8 mouse cellular contexts compared by ENCODE assay signal in the genomic region with DNA sequence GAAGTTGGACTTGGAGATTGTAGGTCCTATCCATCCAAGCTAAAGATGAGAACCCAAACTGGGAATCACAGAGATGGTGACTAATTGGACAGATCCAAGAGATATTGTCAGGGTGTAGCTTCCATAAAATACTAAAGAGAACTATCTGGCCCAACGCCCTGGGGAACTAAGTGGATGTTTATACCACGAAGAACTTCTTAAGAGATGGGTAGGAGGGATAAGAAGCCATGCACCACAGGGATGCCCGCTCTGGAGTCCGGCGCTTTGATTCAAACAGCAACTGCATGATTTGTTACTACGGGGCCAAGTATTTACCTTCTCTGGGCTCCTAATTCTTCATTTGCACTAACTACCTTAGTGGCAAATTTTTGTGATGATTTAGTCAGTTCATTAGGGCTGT. TPM values are rescaled to one million over a fixed set of nuclear protein-coding genes. Genes with fewer than 3 reads are reported as not detected.
DNase-seq lines count a peak whose midpoint lies in the region; ATAC-seq lines count a peak whose summit lies in the region.

No protein-coding gene starts in this region.

- H3K27me3 ChIP-seq in embryonic facial prominence, embryonic 10.5 days (replicated peaks; ENCODE audit: low read depth, poor library complexity, severe bottlenecking) = no peaks in the 10 kb centered on the region; the same call in 1 of the 2 replicates
- no peaks in the 10 kb centered on the region for H3K27me3 ChIP-seq in hindbrain, embryonic 14.5 days (ENCODE audit: control insufficient read depth, insufficient read depth, low read length)
- no peaks in the 10 kb centered on the region for H3K27me3 ChIP-seq in midbrain, embryonic 11.5 days (ENCODE audit: control insufficient read depth, insufficient read depth, low read length)

- DNase-seq in layer of hippocampus, adult 11-12 months (ENCODE audit: low spot score) = peak; percentile 9
- DNase-seq in layer of hippocampus, postnatal 36 days = no peak
- DNase-seq in embryonic facial prominence, embryonic 10.5 days (ENCODE audit: low spot score) = no peak
- no peak for DNase-seq in hindbrain, embryonic 14.5 days (ENCODE audit: low spot score)
- DNase-seq in midbrain, embryonic 11.5 days (ENCODE audit: low spot score, missing footprints) = peak; percentile 89
- no peak for DNase-seq in adrenal gland, adult 8-10 months
- DNase-seq in right cerebral cortex, adult 18-20 months = no peak
- DNase-seq in gastrocnemius, postnatal 14 days = no peak

- no peak for ATAC-seq in hindbrain, embryonic 14.5 days (ENCODE audit: low FRiP score)
- ATAC-seq in midbrain, embryonic 11.5 days (ENCODE audit: low FRiP score) = peak; percentile 45

- peaks cover 12% of the 10 kb centered on the region for H3K4me1 ChIP-seq in embryonic facial prominence, embryonic 10.5 days
- H3K4me1 ChIP-seq in hindbrain, embryonic 14.5 days (replicated peaks; ENCODE audit: control insufficient read depth, insufficient read depth, low read length) = peaks cover 11% of the 10 kb centered on the region; the same call in 1 of the 2 replicates
- H3K4me1 ChIP-seq in midbrain, embryonic 11.5 days (ENCODE audit: control insufficient read depth, insufficient read depth, low read length) = peaks cover 2% of the 10 kb centered on the region

- intact Hi-C loops in gastrocnemius, postnatal 14 days (cut with DNase I; ENCODE audit: low total_unique reads) = no loop called here

- WGBS in embryonic facial prominence, embryonic 10.5 days = 4% methylated on average over 6 of the region's 6 CpGs
- whole genome bisulfite sequencing in hindbrain, embryonic 14.5 days = 6% methylated on average over 6 of the region's 6 CpGs
- 3% methylated on average over 6 of the region's 6 CpGs for WGBS in midbrain, embryonic 11.5 days

- no peaks in the 10 kb centered on the region for H3K36me3 ChIP-seq in embryonic facial prominence, embryonic 10.5 days (replicated peaks)
- peaks cover 7% of the 10 kb centered on the region for H3K36me3 ChIP-seq in hindbrain, embryonic 14.5 days (replicated peaks; ENCODE audit: control insufficient read depth, insufficient read depth)
- no peaks in the 10 kb centered on the region for H3K36me3 ChIP-seq in midbrain, embryonic 11.5 days (ENCODE audit: control insufficient read depth, insufficient read depth, low read length)

- H3K4me2 ChIP-seq in hindbrain, embryonic 14.5 days (replicated peaks) = peak overlapping the region; percentile 64
- peak overlapping the region; percentile 46 for H3K4me2 ChIP-seq in midbrain, embryonic 11.5 days

- peak overlapping the region; percentile 71 for H3K9ac ChIP-seq in hindbrain, embryonic 14.5 days
- peak overlapping the region; percentile 62 for H3K9ac ChIP-seq in midbrain, embryonic 11.5 days (ENCODE audit: low read length)

- peak overlapping the region; percentile 78 for H3K4me3 ChIP-seq in embryonic facial prominence, embryonic 10.5 days
- peak overlapping the region; percentile 58 for H3K4me3 ChIP-seq in hindbrain, embryonic 14.5 days (replicated peaks; ENCODE audit: low read length)
- peak overlapping the region; percentile 57 for H3K4me3 ChIP-seq in midbrain, embryonic 11.5 days (ENCODE audit: low read depth, low read length)

- peak overlapping the region; percentile 87 for H3K27ac ChIP-seq in embryonic facial prominence, embryonic 10.5 days (replicated peaks)
- H3K27ac ChIP-seq in hindbrain, embryonic 14.5 days = peak overlapping the region; percentile 67
- H3K27ac ChIP-seq in midbrain, embryonic 11.5 days (ENCODE audit: low read depth, low read length) = no peak overlapping the region

- H3K9me3 ChIP-seq in embryonic facial prominence, embryonic 10.5 days = no peaks in the 10 kb centered on the region
- no peaks in the 10 kb centered on the region for H3K9me3 ChIP-seq in hindbrain, embryonic 14.5 days (ENCODE audit: control insufficient read depth, low read length)
- no peaks in the 10 kb centered on the region for H3K9me3 ChIP-seq in midbrain, embryonic 11.5 days (ENCODE audit: control insufficient read depth, low read length)

RNA-seq across cellular contexts. Expression of a gene that starts 0.6 kb away (rescaled TPM):
- 10 to 100 TPM; 18.0 to 18.6 TPM for total RNA-seq in layer of hippocampus, postnatal 36 days (2021)
- polyA plus RNA-seq in embryonic facial prominence, embryonic 10.5 days (2016; fragmentation: Nextera tagmentation; extraction: Ambion mirVana) = 16.2 and 17.5 TPM in 2 replicates
- 20.6 and 24.0 TPM in 2 replicates for polyA plus RNA-seq in hindbrain, embryonic 14.5 days (2014; fragmentation: Nextera tagmentation; extraction: Ambion mirVana)
- polyA plus RNA-seq in midbrain, embryonic 11.5 days (2014; fragmentation: Nextera tagmentation; extraction: Ambion mirVana) = 22.1 and 25.9 TPM in 2 replicates
- 10 to 100 TPM in 3 of 4 experiments, 1 to 10 TPM in 1; 8.1 to 14.5 (median 13.9) TPM for total RNA-seq in adrenal gland, adult 8-10 months (2022)
- total RNA-seq in gastrocnemius, postnatal 14 days (2021) = 1 to 10 TPM; 4.9 to 5.0 TPM

RNA-seq across cellular contexts. Expression of a gene that starts 40.7 kb away (rescaled TPM):
- 1 to 10 TPM; 1.3 to 1.4 TPM for total RNA-seq in layer of hippocampus, postnatal 36 days (2021)
- polyA plus RNA-seq in embryonic facial prominence, embryonic 10.5 days (2016; fragmentation: Nextera tagmentation; extraction: Ambion mirVana) = 225 and 229 TPM in 2 replicates
- 29.8 and 42.3 TPM in 2 replicates for polyA plus RNA-seq in hindbrain, embryonic 14.5 days (2014; fragmentation: Nextera tagmentation; extraction: Ambion mirVana)
- 311 and 320 TPM in 2 replicates for polyA plus RNA-seq in midbrain, embryonic 11.5 days (2014; fragmentation: Nextera tagmentation; extraction: Ambion mirVana)
- total RNA-seq in adrenal gland, adult 8-10 months (2022) = 1 to 10 TPM; 1.4 to 3.7 (median 2.1) TPM
- 1 to 10 TPM; 7.4 to 7.7 TPM for total RNA-seq in gastrocnemius, postnatal 14 days (2021)

Comparison
In these comparisons a context has a peak if more than half of its experiments do, and no peak if none do; other contexts are left out.
1. DNase-seq: peak in layer of hippocampus, adult 11-12 months (single experiment) and midbrain, embryonic 11.5 days (single experiment); none in layer of hippocampus, postnatal 36 days (0 of 2), embryonic facial prominence, embryonic 10.5 days (single experiment), hindbrain, embryonic 14.5 days (single experiment), adrenal gland, adult 8-10 months (single experiment), right cerebral cortex, adult 18-20 months (single experiment) and gastrocnemius, postnatal 14 days (single experiment).
2. Peak in every context shown above with its lines, with median percentiles within 50 percentile points of each other: H3K4me3 ChIP-seq.